Mouse (Mus musculus): ENCODE results near the gene Fcrla.

Fcrla gene

GRCm38 (mm10) chr1:170886044-170886458 lies 41.3 kb downstream of the Fcrla start:
- no peak for DNase-seq (ENCODE audit: low spot score in 2 of 2)

GRCm38 (mm10) chr1:170884978-170885561 lies 42.3 kb downstream of the Fcrla start, which contains the start of the genes Gm26620 and Dusp12:
TSS of gene Gm26620 (plus strand) at chr1:170885065.
TSS of gene Dusp12 (minus strand) at chr1:170885540.
- peak; percentile 88 to 91 for DNase-seq (ENCODE audit: low spot score in 2 of 2)

DNA sequence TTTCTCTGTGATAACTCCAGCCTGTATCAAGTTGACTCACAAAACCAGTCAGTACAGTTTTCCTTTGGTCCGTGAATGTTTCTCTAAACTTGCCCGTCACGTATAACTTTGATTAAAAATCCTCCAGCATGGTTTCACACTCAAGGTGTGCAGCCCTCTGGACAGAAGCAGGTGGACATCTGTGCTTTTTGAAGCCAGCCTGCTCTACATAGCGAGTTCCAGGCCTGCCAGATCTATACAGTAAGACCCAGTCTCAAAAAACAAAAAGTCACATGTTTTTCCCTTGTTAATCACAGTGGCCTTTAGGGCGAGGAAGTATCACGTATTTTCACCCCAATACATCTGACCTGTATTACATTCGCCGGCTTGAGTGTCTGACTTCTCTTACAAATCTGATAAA lies 43.0 kb downstream of the Fcrla start:
- DNase-seq (ENCODE audit: low spot score in 2 of 2) = no peak

GRCm38 (mm10) chr1:170882915-170883485 lies 44.4 kb downstream of the Fcrla start:
- no peak for DNase-seq (ENCODE audit: low spot score in 2 of 2)

GRCm38 (mm10) chr1:170876906-170877305 lies 50.5 kb downstream of the Fcrla start:
- DNase-seq (ENCODE audit: low spot score in 2 of 2) = no peak

DNA sequence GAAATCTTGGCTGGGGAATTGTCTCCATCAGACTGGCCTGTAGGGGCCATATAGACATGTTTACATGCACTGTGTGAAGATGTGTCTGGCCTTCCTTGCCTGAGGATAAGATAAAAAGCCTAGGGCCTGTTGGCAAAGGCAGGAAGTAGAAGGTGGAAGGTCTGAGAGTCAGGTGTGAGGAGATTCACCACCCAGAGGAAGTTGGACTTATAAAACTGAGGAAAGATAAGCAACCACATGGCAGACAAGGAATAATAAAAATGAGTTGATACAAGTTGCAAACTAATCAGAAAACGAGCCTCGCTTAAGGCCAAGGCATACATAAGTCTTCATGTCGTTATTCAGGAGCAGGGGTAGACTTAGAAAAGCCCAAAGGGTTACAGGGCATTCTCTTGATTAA lies 51.7 kb downstream of the Fcrla start:
- DNase-seq (ENCODE audit: low spot score in 2 of 2) = no peak

- no peak for DNase-seq (ENCODE audit: low spot score in 2 of 2)
Observed at GRCm38 (mm10) chr1:170871961-170872360, 55.4 kb downstream of the Fcrla start.

GRCm38 (mm10) chr1:170871402-170871801 lies 56.0 kb downstream of the Fcrla start:
- no peak for DNase-seq (ENCODE audit: low spot score in 2 of 2)

DNA sequence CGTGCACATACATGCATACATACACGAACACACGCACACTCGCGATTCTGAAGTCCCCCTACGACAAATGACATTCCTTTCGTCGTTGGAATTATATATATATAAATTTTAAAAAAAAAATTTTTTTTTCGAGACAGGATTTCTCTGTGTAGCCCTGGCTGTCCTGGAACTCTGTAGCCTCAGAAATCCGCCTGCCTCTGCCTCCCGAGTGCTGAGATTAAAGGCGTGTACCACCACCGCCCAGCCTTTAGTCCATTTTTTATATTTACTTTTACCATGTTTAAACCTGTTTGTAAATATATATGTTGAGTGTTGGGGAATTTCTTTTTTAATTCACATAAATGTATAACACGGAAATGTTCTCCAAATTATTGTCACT lies 58.5 kb downstream of the Fcrla start:
- no peak for DNase-seq (ENCODE audit: low spot score in 2 of 2)

- peak; percentile 68 to 86 for DNase-seq (ENCODE audit: low spot score in 2 of 2)
Observed at GRCm38 (mm10) chr1:170868107-170868904, 59.1 kb downstream of the Fcrla start.

DNA sequence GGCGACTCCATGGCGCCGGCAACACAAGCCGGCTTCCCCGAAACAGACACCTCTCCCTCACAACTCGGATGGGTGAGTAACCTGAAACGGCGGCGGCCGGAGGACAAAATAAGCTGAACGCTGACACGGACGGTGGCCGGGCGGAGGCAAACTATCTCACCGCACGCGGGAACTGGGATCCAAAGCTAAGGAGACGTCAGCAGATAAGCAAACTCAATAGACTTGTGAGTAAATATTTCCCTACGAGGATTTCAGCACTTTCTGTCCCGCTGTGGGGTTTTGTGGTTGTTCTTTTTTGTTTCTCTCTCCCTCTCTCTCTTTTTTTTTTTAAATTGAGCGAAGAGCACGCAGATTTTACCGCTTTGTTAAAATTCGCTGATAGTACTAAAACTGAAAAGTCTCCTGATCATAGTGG lies 59.7 kb downstream of the Fcrla start, which contains the start of gene Atf6:
Atf6 (minus strand) TSS at position 81 of the 415 bp plus-strand sequence.
- DNase-seq (ENCODE audit: low spot score in 2 of 2) = peak; percentile 91 to 95

Measured in right cerebral cortex, postnatal 36 days (tissue).